Comparison of ENCODE assay signal across 9 mouse cellular contexts in the genomic region with DNA sequence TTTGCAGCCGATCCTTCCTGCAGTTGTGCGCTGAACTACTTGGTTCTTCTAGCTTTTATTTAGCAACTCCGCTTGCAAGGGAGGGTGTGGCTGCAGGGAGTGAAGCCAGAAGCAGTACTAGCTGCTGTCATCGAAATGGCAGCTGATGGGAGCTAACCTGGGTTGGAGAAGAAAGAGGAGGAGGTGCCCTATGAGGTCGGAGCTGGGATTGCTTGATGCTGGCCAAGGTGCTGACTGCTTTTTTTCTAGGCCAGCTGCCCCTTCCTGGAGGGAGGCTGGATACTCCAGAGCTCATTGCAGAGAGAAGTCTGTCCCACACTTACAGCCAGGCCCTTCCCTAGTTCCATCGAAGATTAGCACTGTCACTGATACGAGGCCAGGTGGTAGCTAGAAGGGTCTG. TPM values are rescaled to one million over a fixed set of nuclear protein-coding genes. Genes with fewer than 3 reads are reported as not detected.
DNase-seq lines count a peak whose midpoint lies in the region; ATAC-seq lines count a peak whose summit lies in the region.
"Had no signal": no experiment of that assay in that cellular context is flagged by ENCODE, and none has a peak within 500 bp of the region (broad histone marks: within the 10 kb centered on the region; RNA-seq: fewer than 3 reads in every experiment).

No protein-coding gene starts in this region.

- no peak for DNase-seq in heart, postnatal 36 days
- DNase-seq in Muller cell, postnatal 12 days (ENCODE audit: inconsistent ontology term) = peak; percentile 12
- DNase-seq in midbrain, embryonic 14.5 days = no peak
- no peak for DNase-seq in frontal cortex, adult 2 months (ENCODE audit: extremely low spot score in 1 of 2, low spot score in 1 of 2)
- no peak for DNase-seq in layer of hippocampus, postnatal 14 days (ENCODE audit: low spot score in 2 of 2)
- no peak for DNase-seq in layer of hippocampus, postnatal 36 days

- H3K27me3 ChIP-seq in heart, embryonic 14.5 days (ENCODE audit: control insufficient read depth, insufficient read depth, low read length) = no peaks in the 10 kb centered on the region
- H3K27me3 ChIP-seq in hindbrain, embryonic 13.5 days = peaks cover 9% of the 10 kb centered on the region
- no peaks in the 10 kb centered on the region for H3K27me3 ChIP-seq in midbrain, embryonic 14.5 days (ENCODE audit: control insufficient read depth, insufficient read depth, low read length)
- H3K27me3 ChIP-seq: Patski had no signal

- H3K4me2 ChIP-seq in heart, embryonic 14.5 days (ENCODE audit: low read length) = peak overlapping the region; percentile 91
- peak overlapping the region; percentile 99 for H3K4me2 ChIP-seq in hindbrain, embryonic 13.5 days
- H3K4me2 ChIP-seq in midbrain, embryonic 14.5 days (ENCODE audit: low read length) = peak overlapping the region; percentile 93

- H3K9ac ChIP-seq in heart, embryonic 14.5 days (ENCODE audit: low read length) = peak overlapping the region; percentile 78
- peak overlapping the region; percentile 88 for H3K9ac ChIP-seq in hindbrain, embryonic 13.5 days
- H3K9ac ChIP-seq in midbrain, embryonic 14.5 days (replicated peaks; ENCODE audit: low read length) = peak overlapping the region; percentile 65; the same call in 1 of the 2 replicates

- intact Hi-C loops in heart, postnatal 36 days (cut with DNase I) = loop anchor here (10.0 kb wide), 1 partner anchor 416 kb away; no protein-coding TSS in a partner anchor

- H3K9me3 ChIP-seq in heart, embryonic 14.5 days (ENCODE audit: control insufficient read depth, low read length) = no peaks in the 10 kb centered on the region
- H3K9me3 ChIP-seq in hindbrain, embryonic 13.5 days = no peaks in the 10 kb centered on the region
- no peaks in the 10 kb centered on the region for H3K9me3 ChIP-seq in midbrain, embryonic 14.5 days (ENCODE audit: control insufficient read depth, low read length)

- H3K36me3 ChIP-seq in heart, embryonic 14.5 days (ENCODE audit: control insufficient read depth, insufficient read depth, low read length) = peaks cover 17% of the 10 kb centered on the region
- peaks cover 33% of the 10 kb centered on the region for H3K36me3 ChIP-seq in hindbrain, embryonic 13.5 days
- 0 out of 2 replicates have a peak, but pooled peaks cover 15% of the 10 kb centered on the region for H3K36me3 ChIP-seq in midbrain, embryonic 14.5 days (ENCODE audit: control insufficient read depth, insufficient read depth, low read length)

- H3K27ac ChIP-seq in heart, embryonic 14.5 days (replicated peaks in 1 of 2; ENCODE audit: control insufficient read depth in 1 of 2, insufficient read depth in 1 of 2, low read depth in 2 of 2, low read length in 2 of 2) = no peak overlapping the region
- no peak overlapping the region for H3K27ac ChIP-seq in hindbrain, embryonic 13.5 days
- H3K27ac ChIP-seq in midbrain, embryonic 14.5 days (replicated peaks; ENCODE audit: low read depth, low read length) = no peak overlapping the region

- 31% methylated on average over 7 of the region's 7 CpGs for WGBS in heart, embryonic 14.5 days
- 59% methylated on average over 7 of the region's 7 CpGs for WGBS in hindbrain, embryonic 13.5 days
- whole genome bisulfite sequencing in midbrain, embryonic 14.5 days = 58% methylated on average over 7 of the region's 7 CpGs

- peaks cover 32 to 55% of the 10 kb centered on the region in 2 experiments for H3K4me1 ChIP-seq in heart, embryonic 14.5 days (ENCODE audit: control insufficient read depth in 2 of 2, insufficient read depth in 2 of 2, low read length in 2 of 2)
- peaks cover 25% of the 10 kb centered on the region for H3K4me1 ChIP-seq in hindbrain, embryonic 13.5 days (replicated peaks)
- H3K4me1 ChIP-seq in midbrain, embryonic 14.5 days (ENCODE audit: control insufficient read depth, insufficient read depth, low read length) = peaks cover 14% of the 10 kb centered on the region

- H3K4me3 ChIP-seq in heart, embryonic 14.5 days (ENCODE audit: control insufficient read depth in 1 of 2, insufficient read depth in 1 of 2, low read depth in 1 of 2, low read length in 2 of 2) = peak overlapping the region; percentile 69 to 71
- H3K4me3 ChIP-seq in hindbrain, embryonic 13.5 days = peak overlapping the region; percentile 90
- peak overlapping the region; percentile 90 for H3K4me3 ChIP-seq in midbrain, embryonic 14.5 days (replicated peaks; ENCODE audit: low read depth, low read length)

- ATAC-seq in heart, embryonic 14.5 days (ENCODE audit: insufficient number of reproducible peaks, insufficient read depth, low FRiP score, low read depth) = no peak
- no peak for ATAC-seq in hindbrain, embryonic 13.5 days (ENCODE audit: low FRiP score)
- no peak for ATAC-seq in midbrain, embryonic 14.5 days (ENCODE audit: low FRiP score, low TSS enrichment)
- ATAC-seq: Patski had no signal

RNA-seq across cellular contexts. Expression of gene Trmt61a, which starts 1.1 kb away (rescaled TPM):
- 3.1 and 5.5 TPM in 2 replicates for polyA plus RNA-seq in heart, embryonic 14.5 days (2014; fragmentation: Nextera tagmentation; extraction: Ambion mirVana)
- 1 to 10 TPM; 3.8 to 6.6 TPM for total RNA-seq in heart, postnatal 36 days (2021)
- polyA plus RNA-seq in hindbrain, embryonic 13.5 days (2015; fragmentation: Nextera tagmentation; extraction: Ambion mirVana) = 8.6 and 9.3 TPM in 2 replicates
- 7.0 and 8.0 TPM in 2 replicates for polyA plus RNA-seq in midbrain, embryonic 14.5 days (2014; fragmentation: Nextera tagmentation; extraction: Ambion mirVana)
- polyA plus RNA-seq in frontal cortex, adult 2 months (2012; rRNA removed) = 21.0 and 21.9 TPM in 2 replicates
- total RNA-seq in layer of hippocampus, postnatal 14 days (2021) = 10 to 100 TPM; 15.6 to 17.5 TPM
- 10 to 100 TPM; 16.1 to 17.4 TPM for total RNA-seq in layer of hippocampus, postnatal 36 days (2021)

RNA-seq across cellular contexts. Expression of gene Ckb, which starts 6.9 kb away (rescaled TPM):
- polyA plus RNA-seq in heart, embryonic 14.5 days (2014; fragmentation: Nextera tagmentation; extraction: Ambion mirVana) = 262 and 266 TPM in 2 replicates
- 10 to 100 TPM; 71.6 to 84.7 TPM for total RNA-seq in heart, postnatal 36 days (2021)
- polyA plus RNA-seq in hindbrain, embryonic 13.5 days (2015; fragmentation: Nextera tagmentation; extraction: Ambion mirVana) = 1,675 and 1,703 TPM in 2 replicates
- 1,414 and 1,526 TPM in 2 replicates for polyA plus RNA-seq in midbrain, embryonic 14.5 days (2014; fragmentation: Nextera tagmentation; extraction: Ambion mirVana)
- 3,871 and 4,147 TPM in 2 replicates for polyA plus RNA-seq in frontal cortex, adult 2 months (2012; rRNA removed)
- 1,000 to 10,000 TPM; 1,245 to 1,280 TPM for total RNA-seq in layer of hippocampus, postnatal 14 days (2021)
- 1,000 to 10,000 TPM; 1,201 to 1,207 TPM for total RNA-seq in layer of hippocampus, postnatal 36 days (2021)

RNA-seq across cellular contexts. Expression of gene Bag5, which starts 34.1 kb away (rescaled TPM):
- polyA plus RNA-seq in heart, embryonic 14.5 days (2014; fragmentation: Nextera tagmentation; extraction: Ambion mirVana) = 42.1 and 42.6 TPM in 2 replicates
- 10 to 100 TPM; 19.5 to 20.4 TPM for total RNA-seq in heart, postnatal 36 days (2021)
- polyA plus RNA-seq in hindbrain, embryonic 13.5 days (2015; fragmentation: Nextera tagmentation; extraction: Ambion mirVana) = 65.3 and 67.9 TPM in 2 replicates
- polyA plus RNA-seq in midbrain, embryonic 14.5 days (2014; fragmentation: Nextera tagmentation; extraction: Ambion mirVana) = 67.3 and 72.9 TPM in 2 replicates
- 54.7 and 55.0 TPM in 2 replicates for polyA plus RNA-seq in frontal cortex, adult 2 months (2012; rRNA removed)
- total RNA-seq in layer of hippocampus, postnatal 14 days (2021) = 10 to 100 TPM; 42.0 to 44.4 TPM
- 10 to 100 TPM; 50.1 to 51.3 TPM for total RNA-seq in layer of hippocampus, postnatal 36 days (2021)

RNA-seq across cellular contexts. Expression of gene Apopt1, which starts 34.1 kb away (rescaled TPM):
- polyA plus RNA-seq in heart, embryonic 14.5 days (2014; fragmentation: Nextera tagmentation; extraction: Ambion mirVana) = 49.7 and 51.0 TPM in 2 replicates
- 10 to 100 TPM; 38.4 to 40.6 TPM for total RNA-seq in heart, postnatal 36 days (2021)
- 55.1 and 62.1 TPM in 2 replicates for polyA plus RNA-seq in hindbrain, embryonic 13.5 days (2015; fragmentation: Nextera tagmentation; extraction: Ambion mirVana)
- polyA plus RNA-seq in midbrain, embryonic 14.5 days (2014; fragmentation: Nextera tagmentation; extraction: Ambion mirVana) = 57.6 and 66.0 TPM in 2 replicates
- polyA plus RNA-seq in frontal cortex, adult 2 months (2012; rRNA removed) = 50.6 and 53.8 TPM in 2 replicates
- total RNA-seq in layer of hippocampus, postnatal 14 days (2021) = 10 to 100 TPM; 38.5 to 40.0 TPM
- total RNA-seq in layer of hippocampus, postnatal 36 days (2021) = 10 to 100 TPM; 35.7 to 37.9 TPM
